Mouse (Mus musculus): ENCODE measurements around the gene Plcd3.

The Plcd3 gene

GRCm38 (mm10) chr11:103098531-103099190, 2.8 kb downstream of the Plcd3 start:
- DNase-seq (ENCODE audit: low spot score) = no peak

GRCm38 (mm10) chr11:103096979-103097894, 4.2 kb downstream of the Plcd3 start:
- DNase-seq (ENCODE audit: low spot score) = no peak

GRCm38 (mm10) chr11:103095801-103096200, 5.7 kb downstream of the Plcd3 start:
- no peak for DNase-seq (ENCODE audit: low spot score)

GRCm38 (mm10) chr11:103095107-103095670, 6.3 kb downstream of the Plcd3 start:
- no peak for DNase-seq (ENCODE audit: low spot score)

DNA sequence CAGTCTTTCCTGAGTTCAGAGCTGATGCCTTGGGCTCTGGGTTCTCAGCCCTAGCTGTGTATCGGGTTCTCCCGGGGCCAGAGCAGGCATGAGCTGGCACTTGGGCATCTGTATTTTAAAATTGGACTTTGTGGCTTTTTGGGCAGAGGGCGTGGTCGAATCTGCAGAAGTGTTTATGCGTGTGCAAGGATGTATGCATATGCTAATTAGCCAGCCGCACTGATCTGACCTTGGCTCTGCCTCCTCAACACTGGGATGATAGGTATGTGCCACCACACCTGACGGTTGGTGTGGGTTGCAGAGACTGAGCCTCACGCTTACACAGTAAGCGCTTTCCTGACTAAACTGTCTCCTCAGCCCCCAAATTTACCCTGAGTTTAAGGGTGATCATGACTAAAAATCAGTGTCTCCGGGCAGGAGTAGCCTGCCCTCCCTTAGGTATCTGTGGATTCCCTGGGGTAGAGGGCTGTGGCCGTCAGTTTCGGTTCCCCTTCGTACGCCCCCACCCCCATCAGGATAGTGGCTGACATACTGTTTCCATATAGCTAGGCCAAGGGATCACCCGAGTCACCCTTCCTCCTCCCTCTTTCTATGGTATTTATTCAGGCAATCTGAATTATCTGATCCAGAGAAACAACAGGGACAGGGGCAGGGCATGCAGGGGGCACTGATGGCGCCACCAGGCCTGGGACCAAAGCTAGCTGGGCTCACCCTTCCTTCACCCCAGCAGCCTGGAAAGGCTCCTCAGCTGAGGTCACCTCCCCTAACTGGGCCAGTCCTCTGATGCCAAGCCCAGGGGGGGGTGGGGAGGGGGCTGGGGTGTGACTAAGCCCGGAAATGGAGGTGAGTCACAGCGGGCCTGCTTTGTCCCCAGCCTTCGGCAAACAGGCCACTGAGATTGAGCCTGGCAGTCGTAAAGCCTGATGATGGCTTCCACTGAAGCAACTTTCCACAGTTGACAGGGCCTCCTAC, 7.3 kb downstream of the Plcd3 start:
- DNase-seq (ENCODE audit: low spot score) = no peak

GRCm38 (mm10) chr11:103093306-103093705, 8.2 kb downstream of the Plcd3 start:
- no peak for DNase-seq (ENCODE audit: low spot score)

DNA sequence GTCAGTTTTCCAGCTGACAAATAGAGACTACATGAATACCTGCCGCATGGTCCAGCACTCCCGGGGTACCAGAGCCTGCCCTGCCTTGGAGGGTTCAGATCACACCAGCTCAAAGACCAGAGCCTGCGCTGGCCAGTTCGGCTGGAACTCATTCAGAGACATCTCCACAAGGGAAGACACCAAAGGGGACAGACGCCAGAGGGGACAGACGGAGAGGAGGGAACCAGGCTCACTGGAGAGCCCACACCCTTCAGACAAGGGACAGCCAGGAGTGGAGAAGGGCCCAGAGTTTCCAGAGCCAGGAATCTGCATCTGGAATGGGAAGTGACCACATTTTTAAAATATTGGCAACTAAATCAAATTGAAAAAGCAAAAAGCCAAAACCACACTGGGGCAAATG, 19.8 kb downstream of the Plcd3 start:
- DNase-seq (ENCODE audit: low spot score) = no peak

DNA sequence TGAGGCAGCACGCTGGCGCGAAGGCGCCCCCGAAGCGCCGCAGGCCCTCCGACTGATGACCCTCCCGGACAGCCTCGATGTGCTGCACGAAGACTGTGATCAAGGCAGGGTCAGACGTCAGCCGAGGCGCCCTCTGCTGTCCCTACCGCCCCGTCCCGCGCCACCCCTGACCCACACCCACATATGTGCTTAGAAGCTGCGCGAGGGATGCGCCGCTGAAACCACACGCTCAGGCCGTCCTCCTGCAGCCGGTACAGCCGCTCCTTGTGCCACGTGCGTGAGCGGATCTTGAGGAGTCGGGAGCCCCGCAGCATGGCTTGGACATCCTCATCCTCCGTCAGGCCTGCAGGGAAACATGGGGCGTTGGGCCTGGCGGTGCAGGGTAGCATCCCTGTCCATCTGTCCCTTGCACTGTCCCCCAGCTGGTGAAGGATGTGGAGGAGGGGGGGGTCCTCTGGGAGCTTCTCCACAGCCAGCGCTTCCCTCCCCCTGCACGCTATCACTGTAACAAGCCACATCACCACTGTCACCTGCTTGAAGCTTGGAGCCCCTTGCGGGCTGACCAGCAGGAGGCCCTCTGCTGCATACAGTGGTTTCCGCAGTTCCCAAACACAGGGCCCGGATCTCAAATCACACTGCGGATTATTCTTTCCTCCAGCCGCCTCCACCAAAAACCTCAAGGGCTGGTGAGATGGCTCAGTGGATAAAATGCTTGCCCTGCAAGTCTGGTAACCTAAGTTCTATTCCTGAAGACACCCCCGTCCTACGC, 21.0 kb downstream of the Plcd3 start:
- DNase-seq (ENCODE audit: low spot score) = no peak

DNA sequence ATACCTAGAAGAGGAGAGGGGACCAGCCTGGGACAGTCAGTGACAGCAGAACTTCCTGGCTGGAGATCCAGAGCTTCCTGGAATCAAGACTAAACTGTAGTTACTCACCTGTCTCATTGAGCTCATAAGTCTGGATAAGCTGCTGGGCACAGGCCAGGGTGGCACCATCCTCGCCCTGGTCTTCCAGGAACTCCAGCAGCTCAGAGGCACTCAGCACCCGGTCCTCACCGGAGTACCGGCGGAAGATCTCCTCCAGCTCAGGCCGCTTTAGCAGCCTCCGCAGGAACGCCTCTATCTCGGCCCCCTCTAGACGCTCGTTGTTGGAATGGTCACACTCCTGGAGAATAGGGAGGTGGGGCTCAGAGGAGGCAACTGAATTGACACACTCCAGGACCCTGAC, 23.3 kb downstream of the Plcd3 start:
- DNase-seq (ENCODE audit: low spot score) = no peak

- no peak for DNase-seq (ENCODE audit: low spot score)
These were observed 24.9 kb downstream of the Plcd3 start for GRCm38 (mm10) chr11:103076581-103076980.

DNA sequence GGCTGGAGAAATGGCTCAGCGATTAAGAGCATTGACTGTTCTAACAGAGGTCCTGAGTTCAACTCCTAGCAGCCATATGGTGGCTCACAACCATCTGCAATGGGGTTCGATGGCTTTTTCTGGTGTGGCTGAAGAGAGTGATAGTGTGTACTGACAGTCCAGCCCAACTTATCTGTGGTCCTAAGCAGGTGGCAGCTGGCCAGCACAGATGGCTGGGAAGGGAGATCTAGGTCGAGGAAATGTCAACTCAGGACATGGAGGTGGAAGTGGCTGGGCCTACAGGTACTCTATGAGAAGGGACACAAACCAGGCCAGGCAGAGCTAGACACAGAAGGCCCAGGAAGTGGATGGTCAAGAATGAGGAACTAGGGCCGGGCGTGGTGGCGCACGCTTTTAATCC, 25.4 kb downstream of the Plcd3 start:
- no peak for DNase-seq (ENCODE audit: low spot score)

GRCm38 (mm10) chr11:103074796-103075323, 26.6 kb downstream of the Plcd3 start:
- DNase-seq (ENCODE audit: low spot score) = no peak

DNA sequence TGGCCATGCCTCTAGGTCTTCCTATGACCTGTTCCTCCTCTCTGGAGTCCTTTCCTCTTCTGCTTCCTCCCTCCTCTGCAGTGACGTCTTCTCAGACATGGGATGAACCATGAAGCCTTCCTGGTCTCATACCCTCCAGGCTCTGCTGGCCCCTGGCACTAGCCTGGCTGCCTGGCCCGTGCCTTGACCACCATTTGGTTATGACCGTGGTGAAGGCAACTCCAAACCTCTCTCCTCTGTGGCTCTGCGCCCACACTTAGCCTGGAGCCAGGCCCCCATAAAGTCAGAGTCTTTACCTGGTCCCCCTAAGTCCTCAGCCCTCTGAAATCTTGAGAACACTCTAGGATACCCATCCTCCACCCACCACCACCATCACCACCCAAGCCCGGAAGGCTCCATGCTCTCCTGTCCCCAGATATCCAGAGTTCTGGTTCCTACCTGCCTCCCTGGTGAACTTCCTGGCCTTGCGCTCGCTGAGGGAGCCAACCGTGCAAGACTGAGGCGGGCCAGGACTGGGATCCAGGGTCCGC, 27.3 kb downstream of the Plcd3 start:
- DNase-seq (ENCODE audit: low spot score) = no peak

DNA sequence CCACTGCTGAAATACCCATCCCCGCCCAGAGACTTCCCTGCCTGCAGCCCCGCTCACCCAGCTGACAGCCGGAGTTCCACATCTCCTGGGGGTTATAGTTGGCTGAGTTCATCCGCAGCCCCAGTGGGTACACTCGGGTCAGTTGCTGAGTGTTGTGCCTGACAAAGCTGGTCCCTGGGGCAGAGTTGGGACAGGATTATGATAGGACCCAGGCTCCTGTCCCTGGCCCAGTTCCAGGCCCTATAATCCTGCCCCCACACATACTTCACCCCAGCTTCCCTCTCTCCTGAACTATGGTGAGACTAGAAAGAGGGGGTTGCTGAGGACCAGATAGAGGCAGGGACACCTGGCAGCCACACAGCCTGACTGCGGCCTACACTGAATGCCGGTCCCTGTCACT, 27.8 kb downstream of the Plcd3 start:
- DNase-seq (ENCODE audit: low spot score) = no peak

GRCm38 (mm10) chr11:103070322-103070880, 31.1 kb downstream of the Plcd3 start:
- no peak for DNase-seq (ENCODE audit: low spot score)

GRCm38 (mm10) chr11:103069731-103070130, 31.7 kb downstream of the Plcd3 start:
- DNase-seq (ENCODE audit: low spot score) = no peak

- DNase-seq (ENCODE audit: low spot score) = no peak
These were observed 32.6 kb downstream of the Plcd3 start for GRCm38 (mm10) chr11:103068884-103069283.

- DNase-seq (ENCODE audit: low spot score) = no peak
These were observed 33.2 kb downstream of the Plcd3 start for GRCm38 (mm10) chr11:103068272-103068671.

DNA sequence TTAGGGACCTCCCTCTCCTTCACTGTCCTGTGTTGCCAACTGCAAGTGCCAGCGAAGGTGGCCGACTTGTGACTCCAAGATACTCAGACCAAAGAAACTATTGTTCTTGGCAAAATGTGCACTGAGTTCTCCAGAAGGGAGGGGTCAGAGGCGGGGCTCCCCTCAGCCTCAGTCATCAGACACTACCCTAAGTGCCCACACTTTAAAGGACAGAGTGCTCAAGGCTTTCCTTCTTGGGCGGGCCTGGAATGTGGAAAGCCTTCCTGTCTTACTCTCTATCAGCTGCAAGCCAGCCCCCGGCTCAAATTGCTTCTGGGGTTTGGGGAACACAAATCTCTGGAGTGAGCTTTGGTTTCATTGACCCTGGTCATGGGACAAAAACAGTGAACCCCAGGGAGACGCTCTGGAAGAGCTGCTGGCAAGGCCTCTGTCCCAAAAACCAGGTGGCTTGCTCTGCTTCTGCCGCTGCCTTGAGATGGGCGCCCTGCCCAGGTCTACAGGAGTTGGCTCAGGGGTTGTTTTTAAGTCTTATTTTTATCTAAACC, 33.9 kb downstream of the Plcd3 start:
- DNase-seq (ENCODE audit: low spot score) = no peak

DNA sequence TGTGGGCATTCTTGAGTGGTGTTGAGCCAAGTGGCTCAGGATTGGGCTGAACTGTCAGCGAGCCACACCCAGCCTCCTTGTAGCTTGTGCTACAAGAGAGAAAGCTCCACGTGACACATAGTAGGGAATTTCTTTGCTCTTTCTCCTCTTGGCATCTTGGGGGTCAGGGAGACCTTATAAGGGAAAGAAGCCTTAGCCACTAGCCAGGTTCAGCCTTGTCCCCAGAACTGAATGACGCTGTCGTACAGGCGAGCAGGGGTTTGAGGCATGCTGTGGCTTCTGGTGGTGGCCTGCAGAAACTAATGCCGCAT, 34.5 kb downstream of the Plcd3 start:
- no peak for DNase-seq (ENCODE audit: low spot score)
